Mouse (Mus musculus): ENCODE measurements around the gene Gdpd3. TPM values are rescaled to one million over a fixed set of nuclear protein-coding genes. Genes with fewer than 3 reads are reported as not detected.

The Gdpd3 gene
- total RNA-seq (2023; ENCODE audit: inconsistent age): 0.99 to 4.9 TPM (median 2.5 TPM) in 4 replicates

GRCm38 (mm10) chr7:126766201-126766600 is at the start of gene Gdpd3:
TSS of gene Gdpd3 (plus strand) at chr7:126766334.

GRCm38 (mm10) chr7:126759050-126759671 is 7.0 kb upstream of the Gdpd3 start, which contains the start of gene Mapk3:
TSS of gene Mapk3 (plus strand) at chr7:126759601.

GRCm38 (mm10) chr7:126776598-126777057 is 10.5 kb downstream of the Gdpd3 start, which contains the start of gene Ypel3:
TSS of gene Ypel3 (plus strand) at chr7:126776955.

DNA sequence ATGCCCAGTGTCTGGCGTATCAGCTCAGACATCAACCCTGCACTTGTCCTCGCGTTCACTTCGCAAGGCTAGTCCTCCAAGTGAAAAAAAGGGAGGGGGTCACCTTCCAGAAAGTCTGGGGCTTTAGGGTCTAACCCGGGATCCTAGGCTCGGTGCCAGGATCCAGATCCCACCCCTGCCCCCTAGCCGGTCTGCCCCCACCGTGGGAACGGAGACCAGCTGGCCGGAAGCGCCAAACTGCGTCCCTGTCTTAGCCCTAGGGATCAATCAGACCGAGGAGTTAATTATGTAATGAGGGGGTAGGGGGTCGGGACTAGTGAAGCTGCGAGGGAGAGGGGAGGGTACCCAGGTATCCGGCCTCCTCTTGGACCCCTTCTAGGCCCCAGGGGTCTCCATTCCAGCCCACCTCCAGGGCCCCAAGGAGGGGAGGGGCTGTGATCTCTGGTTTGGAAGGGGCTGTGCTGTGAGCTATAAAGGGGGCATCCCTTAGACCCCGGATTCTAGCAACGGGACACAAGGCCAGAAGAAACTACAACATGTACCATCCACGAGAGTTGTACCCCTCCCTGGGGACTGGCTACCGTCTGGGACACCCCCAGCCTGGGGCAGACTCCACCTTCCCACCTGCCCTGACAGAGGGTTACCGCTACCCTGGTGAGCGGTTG is 15.0 kb downstream of the Gdpd3 start, which contains the start of gene Tbx6:
Gene Tbx6 (plus strand): TSS at position 513 of the 665 bp plus-strand sequence.

GRCm38 (mm10) chr7:126791851-126792720 is 26.0 kb downstream of the Gdpd3 start, which contains the start of gene Ppp4c:
TSS of gene Ppp4c (minus strand) at chr7:126792496.

DNA sequence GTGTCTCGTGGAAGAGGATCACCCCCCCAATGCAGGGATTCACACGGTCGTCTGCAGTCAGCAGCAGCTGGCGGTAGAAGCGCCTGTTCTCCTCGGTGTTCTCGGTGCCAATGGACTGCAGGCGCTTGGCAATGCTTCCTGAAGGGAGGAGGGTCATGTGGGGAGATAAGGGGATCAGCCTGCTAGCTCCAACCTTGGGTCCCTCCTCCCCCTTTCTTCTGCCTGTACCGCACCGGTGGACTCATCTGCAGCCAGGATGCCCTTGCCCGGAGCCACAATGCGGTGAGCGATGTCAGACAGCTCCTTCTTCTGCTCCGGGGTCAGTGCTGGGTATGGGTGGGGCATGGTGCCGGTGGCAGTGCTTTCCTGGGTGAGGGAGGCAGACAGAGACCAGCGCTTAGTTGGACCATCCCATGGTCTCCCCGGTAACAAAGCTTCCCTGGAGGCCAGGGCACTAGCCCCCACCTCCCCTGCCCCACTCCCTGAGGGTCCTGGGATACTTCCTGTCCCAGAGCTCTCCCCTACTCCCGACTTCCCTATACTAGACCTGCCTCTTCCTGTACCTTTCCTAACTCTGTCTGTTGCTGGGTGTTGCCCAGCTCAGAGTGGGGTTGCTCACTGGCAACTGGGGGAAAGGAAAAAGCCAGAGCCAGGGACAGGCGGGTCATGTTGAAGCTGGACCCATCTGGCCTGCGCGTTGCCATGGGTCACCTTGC is 31.4 kb downstream of the Gdpd3 start, which contains the start of gene Fam57b:
Gene Fam57b (plus strand): TSS at position 258 of the 716 bp plus-strand sequence.

Other genes starting within 250 kb of the Gdpd3 start
- gene Eif3c, start 199.9 kb upstream of the Gdpd3 start, total RNA-seq (2023; ENCODE audit: inconsistent age): 142 to 155 TPM (median 153 TPM) in 4 replicates
- 2.4 to 5.9 TPM (median 2.9 TPM) in 4 replicates for gene Apobr, start 181.4 kb upstream of the Gdpd3 start, total RNA-seq (2023; ENCODE audit: inconsistent age)
- gene Cln3, start 180.5 kb upstream of the Gdpd3 start, total RNA-seq (2023; ENCODE audit: inconsistent age): 68.8 to 79.7 TPM (median 70.3 TPM) in 4 replicates
- gene Il27, start 171.4 kb upstream of the Gdpd3 start, total RNA-seq (2023; ENCODE audit: inconsistent age): not detected in 4 replicates
- gene Nupr1, start 135.5 kb upstream of the Gdpd3 start, total RNA-seq (2023; ENCODE audit: inconsistent age): not detected in 4 replicates
- 53.2 to 68.5 TPM (median 58.7 TPM) in 4 replicates for gene Sgf29, start 117.0 kb upstream of the Gdpd3 start, total RNA-seq (2023; ENCODE audit: inconsistent age)
- gene Sult1a1, start 89.9 kb upstream of the Gdpd3 start, total RNA-seq (2023; ENCODE audit: inconsistent age): 0.39 to 0.80 TPM in 2 of 4 replicates, not detected in the others
- 92.9 to 130 TPM (median 104 TPM) in 4 replicates for gene Bola2, start 70.9 kb upstream of the Gdpd3 start, total RNA-seq (2023; ENCODE audit: inconsistent age)
- gene Slx1b, start 70.5 kb upstream of the Gdpd3 start, total RNA-seq (2023; ENCODE audit: inconsistent age): 3.9 to 6.4 TPM (median 4.9 TPM) in 4 replicates
- 1,256 to 1,390 TPM (median 1,299 TPM) in 4 replicates for gene Coro1a, start 58.5 kb upstream of the Gdpd3 start, total RNA-seq (2023; ENCODE audit: inconsistent age)
- 40.6 to 45.0 TPM (median 42.7 TPM) in 4 replicates for gene Mapk3, start 6.7 kb upstream of the Gdpd3 start, total RNA-seq (2023; ENCODE audit: inconsistent age)
- 214 to 273 TPM (median 230 TPM) in 4 replicates for gene Ypel3, start 10.6 kb downstream of the Gdpd3 start, total RNA-seq (2023; ENCODE audit: inconsistent age)
- 6.5 to 8.9 TPM (median 7.0 TPM) in 4 replicates for gene Tbx6, start 15.1 kb downstream of the Gdpd3 start, total RNA-seq (2023; ENCODE audit: inconsistent age)
- 266 to 298 TPM (median 270 TPM) in 4 replicates for gene Ppp4c, start 26.2 kb downstream of the Gdpd3 start, total RNA-seq (2023; ENCODE audit: inconsistent age)
- gene Fam57b, start 31.3 kb downstream of the Gdpd3 start, total RNA-seq (2023; ENCODE audit: inconsistent age): not detected in 4 replicates
- not detected in 4 replicates for gene 4930451I11Rik, start 65.3 kb downstream of the Gdpd3 start, total RNA-seq (2023; ENCODE audit: inconsistent age)
- not detected in 4 replicates for gene Doc2a, start 81.1 kb downstream of the Gdpd3 start, total RNA-seq (2023; ENCODE audit: inconsistent age)
- 19.8 to 34.1 TPM (median 25.1 TPM) in 4 replicates for gene Hirip3, start 95.6 kb downstream of the Gdpd3 start, total RNA-seq (2023; ENCODE audit: inconsistent age)
- 80.6 to 105 TPM (median 95.0 TPM) in 4 replicates for gene Ino80e, start 96.0 kb downstream of the Gdpd3 start, total RNA-seq (2023; ENCODE audit: inconsistent age)
- gene Taok2, start 118.4 kb downstream of the Gdpd3 start, total RNA-seq (2023; ENCODE audit: inconsistent age): 86.7 to 99.4 TPM (median 89.7 TPM) in 4 replicates
- gene Tmem219, start 156.6 kb downstream of the Gdpd3 start, total RNA-seq (2023; ENCODE audit: inconsistent age): 36.7 to 44.6 TPM (median 41.0 TPM) in 4 replicates
- 34.7 to 41.2 TPM (median 38.6 TPM) in 4 replicates for gene Kctd13, start 162.5 kb downstream of the Gdpd3 start, total RNA-seq (2023; ENCODE audit: inconsistent age)
- gene Asphd1, start 183.2 kb downstream of the Gdpd3 start, total RNA-seq (2023; ENCODE audit: inconsistent age): not detected in 4 replicates
- gene Sez6l2, start 184.2 kb downstream of the Gdpd3 start, total RNA-seq (2023; ENCODE audit: inconsistent age): 4.5 to 6.9 TPM (median 5.5 TPM) in 4 replicates
- gene Cdipt, start 209.6 kb downstream of the Gdpd3 start, total RNA-seq (2023; ENCODE audit: inconsistent age): 66.9 to 70.5 TPM (median 68.4 TPM) in 4 replicates
- 0.54 to 1.4 TPM (median 1.3 TPM) in 4 replicates for gene Cdiptos, start 209.8 kb downstream of the Gdpd3 start, total RNA-seq (2023; ENCODE audit: inconsistent age)
- gene Mvp, start 248.3 kb downstream of the Gdpd3 start, total RNA-seq (2023; ENCODE audit: inconsistent age): 41.1 to 44.2 TPM (median 42.9 TPM) in 4 replicates

Measured in B cell, adult (primary cell).